Mouse (Mus musculus) C2C12 (cell line): ENCODE results near the gene Mcpt8. TPM values are rescaled to one million over a fixed set of nuclear protein-coding genes. Genes with fewer than 3 reads are reported as not detected.

Experiments used
- H3K27me3 ChIP-seq: one replicate; pipeline ENCODE4 v1.6.1; 2011; ENCODE audit not compliant: control insufficient read depth, insufficient read depth, insufficient read length
- H3K36me3 ChIP-seq: one replicate; pipeline ENCODE4 v1.6.1; 2011; ENCODE audit not compliant: control insufficient read depth, insufficient read depth
- H3K4me3 ChIP-seq: one replicate; pipeline ENCODE4 v1.5.1; 2011; ENCODE audit warnings: mild to moderate bottlenecking, control low read depth; ENCODE audit not compliant: poor library complexity, insufficient read depth, severe bottlenecking
- H3K79me2 ChIP-seq: one replicate; pipeline ENCODE4 v1.6.1; 2011; ENCODE audit not compliant: control insufficient read depth, insufficient read depth
- H3K79me3 ChIP-seq: one replicate; pipeline ENCODE4 v1.6.1; 2011; ENCODE audit warnings: low read depth, control low read depth
- H3ac ChIP-seq: one replicate; pipeline ENCODE3; 2011; ENCODE audit warnings: low read depth; ENCODE audit not compliant: control insufficient read depth, insufficient read length
- CEBPB ChIP-seq: IDR thresholded peaks from one replicate; pipeline ENCODE4 v1.6.1; 2011; ENCODE audit warnings: low read depth, mild to moderate bottlenecking, control low read depth, moderate library complexity
- CTCF ChIP-seq: IDR thresholded peaks from one replicate; pipeline ENCODE4 v1.5.1; 2011; ENCODE audit not compliant: control insufficient read depth, insufficient read depth, insufficient read length
- FOSL1 ChIP-seq: IDR thresholded peaks from one replicate; pipeline ENCODE4 v1.8.0; 2011; ENCODE audit warnings: mild to moderate bottlenecking, low read length; ENCODE audit not compliant: poor library complexity, insufficient read depth, severe bottlenecking
- MAX ChIP-seq: IDR thresholded peaks from one replicate; pipeline ENCODE4 v1.6.1; 2011; ENCODE audit warnings: mild to moderate bottlenecking, control low read depth
- MYOD1 ChIP-seq: IDR thresholded peaks from one replicate; pipeline ENCODE4 v1.6.1; 2011; ENCODE audit warnings: low read depth; ENCODE audit not compliant: control insufficient read depth, insufficient read length
- MYOG ChIP-seq: IDR thresholded peaks from one replicate; pipeline ENCODE4 v1.6.1; 2011; ENCODE audit not compliant: control insufficient read depth, insufficient read length; ENCODE audit errors: extremely low read depth
- USF1 ChIP-seq: IDR thresholded peaks from one replicate; pipeline ENCODE4 v1.6.1; 2011; ENCODE audit warnings: low read depth, mild to moderate bottlenecking, control low read depth, moderate library complexity
- microRNA-seq: library from miRNA; unstranded; fragments of <30 nt; microRNA quantifications from one replicate; pipeline ENCODE4, GENCODE M21; 2019; ENCODE audit warnings: borderline microRNAs expressed
- polyA plus RNA-seq: library from polyadenylated mRNA; unstranded; fragments of >200 nt; fragmentation: generic; extraction: Trizol; gene quantifications from one replicate; pipeline ENCODE4 v1.2.1, GENCODE M21; 2012; ENCODE audit warnings: missing spikeins

Mcpt8 gene
- polyA plus RNA-seq, 1 experiment, result 4.6 TPM

DNA sequence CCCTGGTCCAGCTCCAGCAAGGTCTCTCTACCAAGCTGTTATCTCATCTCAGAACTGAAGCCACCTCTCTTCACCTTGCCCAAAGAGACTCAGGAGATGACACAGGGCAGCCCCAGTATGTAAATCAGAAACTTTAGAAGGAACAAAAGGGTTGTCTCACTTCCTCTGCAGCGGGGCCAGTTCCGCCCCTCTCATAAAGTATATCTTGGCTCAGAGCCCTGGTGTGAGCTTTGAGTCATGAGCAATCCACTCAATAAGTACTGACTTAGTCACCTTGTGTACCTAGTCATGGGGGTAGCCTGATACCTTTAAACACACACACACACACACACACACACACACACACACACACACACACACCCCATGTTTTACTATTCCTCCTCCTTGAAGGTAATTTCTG, 50.6 kb downstream of the Mcpt8 start:
- Histone ChIP-seq H3K27me3 (no peaks in the 10 kb centered on the region), H3K79me3 (no peaks in the 10 kb centered on the region), H3K36me3 (no peaks in the 10 kb centered on the region), H3K79me2 (no peaks in the 10 kb centered on the region), H3ac (no peak overlapping the region), H3K4me3 (no peak overlapping the region)
- no peak for TF ChIP-seq FOSL1
- TF ChIP-seq MYOG, result no peak
- no peak for TF ChIP-seq CTCF
- no peak for TF ChIP-seq MYOD1
- no peak for TF ChIP-seq MAX
- TF ChIP-seq USF1, result no peak
- TF ChIP-seq CEBPB, result no peak

Small RNA genes lying within 50 kb of the gene (microRNA-seq; reads per million reads assigned to microRNA genes)
- not detected for gene Mir6949

Other genes starting within 250 kb of the Mcpt8 start
- 0.13 TPM for gene Nynrin, start 231.3 kb downstream of the Mcpt8 start, polyA plus RNA-seq
- gene Cbln3, start 200.9 kb downstream of the Mcpt8 start, polyA plus RNA-seq, result 0.05 TPM
- gene Khnyn, start 200.3 kb downstream of the Mcpt8 start, polyA plus RNA-seq, result 3.6 TPM
- gene Sdr39u1, start 185.0 kb downstream of the Mcpt8 start, polyA plus RNA-seq, result 4.7 TPM
- 0.90 TPM for gene Cma1, start 140.6 kb downstream of the Mcpt8 start, polyA plus RNA-seq
- gene Cma2, start 134.3 kb downstream of the Mcpt8 start, polyA plus RNA-seq, result not detected
- gene Mcpt1, start 67.3 kb downstream of the Mcpt8 start, polyA plus RNA-seq, result 0.09 TPM
- not detected for gene Mcpt9, start 54.8 kb downstream of the Mcpt8 start, polyA plus RNA-seq
- gene Mcpt2, start 43.2 kb downstream of the Mcpt8 start, polyA plus RNA-seq, result not detected
- gene Mcpt4, start 23.0 kb downstream of the Mcpt8 start, polyA plus RNA-seq, result not detected
- not detected for gene Ctsg, start 17.3 kb upstream of the Mcpt8 start, polyA plus RNA-seq
- 3.3 TPM for gene Gzme, start 35.4 kb upstream of the Mcpt8 start, polyA plus RNA-seq
- gene Gzmd, start 47.3 kb upstream of the Mcpt8 start, polyA plus RNA-seq, result 0.12 TPM
- not detected for gene Gzmg, start 74.3 kb upstream of the Mcpt8 start, polyA plus RNA-seq
- gene Gzmn, start 89.3 kb upstream of the Mcpt8 start, polyA plus RNA-seq, result not detected
- not detected for gene Gzmf, start 126.1 kb upstream of the Mcpt8 start, polyA plus RNA-seq
- not detected for gene Gzmc, start 149.4 kb upstream of the Mcpt8 start, polyA plus RNA-seq
- gene Gzmb, start 177.0 kb upstream of the Mcpt8 start, polyA plus RNA-seq, result not detected